Mouse (Mus musculus) gastrocnemius, postnatal 25 days (tissue): Measurements from ENCODE around the gene Cldn19. TPM values are rescaled to one million over a fixed set of nuclear protein-coding genes. Genes with fewer than 3 reads are reported as not detected.
"Not testable (repeated sequence)": the region's sequence is repeated elsewhere in the genome, so short reads cannot be mapped to it uniquely, and the experiment has no call there.

Experiments used
- DNase-seq: peaks from one replicate; pipeline ENCODE4 v3.0.0; 2022
- total RNA-seq, 2 experiments: library from RNA; stranded (reverse); gene quantifications; 1 replicate in 1 of 2; 2 replicates in 1 of 2; pipeline ENCODE4 v1.2.3; 2021

Cldn19 gene
- total RNA-seq, 2 experiments from 2014 or later: 3.2 to 3.8 TPM

DNA sequence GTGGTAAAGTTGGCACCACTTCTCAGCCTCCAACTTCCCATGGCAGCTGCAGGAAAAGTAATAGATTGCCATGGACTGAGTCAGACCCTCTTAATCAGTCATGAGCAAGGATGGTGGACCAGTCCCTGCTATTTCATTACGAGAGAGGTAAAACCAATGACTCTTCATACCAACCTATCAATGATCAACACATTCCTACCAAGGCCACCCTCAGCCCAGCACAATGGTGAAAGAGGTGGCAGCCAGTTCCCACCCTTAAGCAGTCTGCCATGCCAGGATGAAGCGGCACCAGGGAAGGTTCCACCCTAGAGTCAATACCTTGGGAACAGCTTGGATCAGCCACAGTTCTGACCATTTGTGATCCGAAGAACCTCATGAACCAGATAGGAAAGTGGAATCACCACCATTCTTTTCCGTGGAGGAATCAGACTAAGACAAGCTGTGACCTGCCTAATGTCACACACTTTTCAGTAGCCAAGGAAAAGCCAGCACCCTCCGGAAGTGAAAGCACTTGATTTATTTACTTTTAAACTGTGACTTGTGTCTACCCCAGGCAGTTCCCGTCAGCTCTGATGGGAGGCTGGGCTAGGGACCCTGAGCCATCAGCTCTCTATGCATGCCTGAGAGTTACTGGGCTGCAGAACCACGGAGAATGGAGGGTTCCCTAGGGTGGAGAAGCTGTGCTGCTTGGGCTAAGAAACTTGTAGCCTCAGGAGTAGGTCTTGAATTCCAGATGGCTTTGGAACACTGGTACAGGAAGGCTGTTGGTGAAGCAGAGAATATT, 3.0 kb upstream of the Cldn19 start:
- no peak for DNase-seq

DNA sequence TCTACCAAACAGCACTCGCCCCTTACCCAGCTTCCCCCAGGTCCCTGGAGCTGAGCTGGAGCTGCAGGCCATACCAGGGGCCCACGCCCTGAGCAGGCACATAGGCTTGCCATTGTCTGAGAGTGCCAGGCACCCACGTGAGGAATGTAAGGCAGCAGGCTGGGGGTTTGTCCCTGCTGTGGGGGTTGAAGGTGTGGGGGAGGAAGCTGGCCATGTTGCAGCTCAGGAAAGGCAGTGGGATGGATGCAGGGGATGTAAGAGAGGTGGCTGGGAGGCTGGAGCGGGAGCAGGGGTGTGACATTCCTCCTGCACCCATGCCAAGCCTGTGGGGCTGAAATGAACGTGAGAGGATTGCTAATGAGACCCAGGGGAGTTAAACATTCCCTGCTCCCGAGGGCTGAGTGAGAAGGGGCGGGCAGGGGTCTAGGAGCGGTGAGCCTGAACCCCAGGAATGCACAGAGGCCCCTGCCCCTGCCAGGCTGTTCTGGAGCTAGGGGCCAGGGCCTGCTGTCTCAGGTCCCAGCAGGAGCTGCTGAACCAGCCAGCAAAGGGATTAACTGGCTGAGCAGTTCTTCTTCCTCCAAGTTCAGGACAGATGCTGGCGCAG, 1.1 kb upstream of the Cldn19 start:
- no peak for DNase-seq

GRCm38 (mm10) chr4:119257083-119257482, 1.9 kb downstream of the Cldn19 start:
- no peak for DNase-seq

DNA sequence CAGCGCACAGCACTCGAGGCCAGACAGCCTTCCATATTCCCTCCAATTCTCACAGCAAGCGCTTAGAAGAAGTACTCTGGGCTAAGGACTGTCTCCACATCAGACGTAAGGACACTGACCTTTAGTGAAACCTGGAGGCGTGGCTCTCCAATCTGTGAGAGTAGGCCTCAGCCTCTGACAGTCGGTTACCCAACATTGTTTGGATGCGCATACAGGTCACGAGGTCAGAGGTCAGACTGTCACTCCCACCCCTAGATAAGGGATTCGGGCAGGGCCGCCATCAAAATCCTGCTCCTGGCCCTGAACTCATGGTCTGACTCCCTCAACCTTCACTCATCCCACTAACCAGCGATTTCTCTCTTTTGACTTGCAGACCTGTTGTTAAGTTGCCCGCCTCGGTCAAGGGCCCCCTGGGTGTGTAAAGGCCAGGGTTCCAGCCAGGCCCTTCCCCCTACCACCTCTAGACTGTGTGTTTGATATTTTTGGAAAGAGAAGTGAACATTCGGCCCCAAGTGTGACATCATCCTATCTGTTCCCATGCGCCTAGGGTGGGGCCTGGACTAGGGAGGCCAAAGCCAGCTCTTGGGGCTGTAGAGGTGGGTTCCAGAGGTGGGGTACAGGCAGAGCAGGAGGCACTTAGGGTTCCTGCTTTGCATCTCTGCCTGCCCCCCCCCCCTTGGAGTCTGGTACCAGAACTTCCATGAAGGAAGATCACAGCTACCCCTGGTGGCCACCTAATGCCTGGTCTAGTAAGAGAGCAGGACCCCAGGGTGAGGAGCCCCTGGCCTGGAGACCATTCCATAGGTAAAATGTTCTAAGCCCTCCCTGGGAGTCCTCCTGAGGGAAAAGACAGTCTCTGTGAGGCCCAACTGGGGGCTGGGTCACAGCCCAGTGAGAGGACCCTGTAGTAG, 4.4 kb downstream of the Cldn19 start:
- no peak for DNase-seq

DNA sequence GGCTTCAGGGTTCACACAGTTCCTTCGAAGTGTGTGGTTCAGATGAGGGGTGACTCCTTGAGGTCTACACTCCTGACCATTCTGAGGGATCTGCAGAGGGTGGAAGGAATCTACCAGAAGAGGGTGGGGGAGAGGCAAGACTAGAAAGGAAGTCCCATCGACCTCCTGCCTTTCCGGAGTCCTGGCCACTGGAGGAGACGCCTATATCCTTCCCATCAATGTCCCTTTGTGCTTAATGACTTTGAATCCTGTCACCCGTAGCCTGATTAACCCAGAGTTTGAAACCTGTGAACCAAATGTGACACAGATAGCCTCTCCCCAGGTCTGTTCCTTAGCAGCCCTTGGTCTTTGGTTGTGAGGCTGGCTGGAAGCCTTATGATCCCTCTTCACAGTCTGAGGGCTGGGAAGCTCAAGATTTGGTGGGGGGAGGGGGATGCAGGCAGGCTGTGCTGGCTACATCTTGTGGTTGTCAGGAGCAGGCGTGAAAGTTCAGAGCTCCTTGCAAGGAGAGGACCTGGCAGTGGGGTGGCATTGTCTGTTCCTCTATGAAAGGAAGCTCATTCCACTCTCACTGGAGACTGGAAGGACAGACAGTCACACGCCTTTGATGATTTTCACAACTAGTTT, 6.0 kb downstream of the Cldn19 start:
- no peak for DNase-seq

GRCm38 (mm10) chr4:119262483-119262882, 7.3 kb downstream of the Cldn19 start:
- DNase-seq: no peak

DNA sequence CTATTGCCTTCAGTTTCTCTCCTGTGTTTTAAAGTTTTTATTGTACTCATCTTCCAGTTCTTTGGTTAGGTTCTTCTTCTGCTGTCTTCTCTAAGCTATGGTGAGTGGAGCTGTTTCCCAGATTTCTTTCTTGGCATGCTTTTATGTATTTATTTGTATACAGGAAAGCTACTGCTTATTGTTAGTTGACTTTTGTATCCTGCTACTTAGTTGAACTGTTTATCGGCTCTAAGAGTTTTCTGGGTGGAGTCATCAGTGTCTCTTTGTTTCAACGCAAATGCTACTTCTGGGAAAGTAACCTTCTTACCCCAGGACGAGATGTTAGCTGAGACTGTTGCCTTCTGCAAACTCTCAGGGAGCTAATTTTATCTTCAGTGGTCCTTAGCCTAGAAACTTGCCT, 8.2 kb downstream of the Cldn19 start:
- no peak for DNase-seq

- DNase-seq: no peak
These were observed 11.4 kb downstream of the Cldn19 start for GRCm38 (mm10) chr4:119266606-119267005.

GRCm38 (mm10) chr4:119274627-119275026, 19.4 kb downstream of the Cldn19 start:
- DNase-seq: no peak

DNA sequence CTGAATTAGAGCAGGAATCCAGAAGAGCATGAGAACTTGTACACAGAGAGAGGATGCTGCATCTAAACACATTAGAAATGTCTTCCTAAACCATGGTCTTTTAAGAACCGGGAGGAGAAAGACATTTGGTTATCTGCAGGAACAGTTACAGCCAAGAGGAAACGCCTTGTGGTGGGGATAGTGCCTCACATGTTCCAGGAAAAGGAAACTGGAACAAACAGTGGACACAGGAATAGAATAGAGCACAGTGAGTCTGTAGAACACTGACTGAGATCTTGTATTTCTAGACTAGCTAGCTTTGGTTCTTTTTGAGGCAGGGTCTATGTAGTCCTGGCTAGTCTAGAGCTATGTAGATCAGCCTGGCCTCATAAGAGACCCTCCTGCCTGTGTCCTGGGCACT, 20.0 kb downstream of the Cldn19 start:
- DNase-seq: no peak

- no peak for DNase-seq
These were observed 20.5 kb downstream of the Cldn19 start for GRCm38 (mm10) chr4:119275726-119276125.

- DNase-seq: not testable (repeated sequence)
These were observed 23.6 kb downstream of the Cldn19 start for GRCm38 (mm10) chr4:119278784-119279183.

- DNase-seq: no peak
These were observed 29.6 kb downstream of the Cldn19 start for GRCm38 (mm10) chr4:119284861-119285260.

DNA sequence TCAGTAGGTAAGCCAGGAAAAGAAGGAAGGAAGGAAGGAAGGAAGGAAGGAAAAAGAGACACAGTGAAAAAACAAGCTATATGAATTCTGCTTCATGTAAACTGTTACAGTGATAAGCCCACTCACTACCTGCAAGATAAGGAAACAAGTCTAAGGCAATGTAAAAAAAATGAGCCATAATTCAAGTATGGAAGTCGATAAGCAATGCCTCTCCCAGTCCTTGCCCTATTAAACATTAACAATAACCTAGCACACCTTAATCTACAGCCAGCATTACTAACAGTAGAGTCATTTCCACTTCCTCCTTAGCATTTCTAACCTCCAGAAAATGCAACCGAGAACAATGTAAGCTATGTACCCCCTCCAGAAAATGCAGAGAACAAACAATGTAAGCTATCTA, 30.1 kb downstream of the Cldn19 start:
- no peak for DNase-seq

DNA sequence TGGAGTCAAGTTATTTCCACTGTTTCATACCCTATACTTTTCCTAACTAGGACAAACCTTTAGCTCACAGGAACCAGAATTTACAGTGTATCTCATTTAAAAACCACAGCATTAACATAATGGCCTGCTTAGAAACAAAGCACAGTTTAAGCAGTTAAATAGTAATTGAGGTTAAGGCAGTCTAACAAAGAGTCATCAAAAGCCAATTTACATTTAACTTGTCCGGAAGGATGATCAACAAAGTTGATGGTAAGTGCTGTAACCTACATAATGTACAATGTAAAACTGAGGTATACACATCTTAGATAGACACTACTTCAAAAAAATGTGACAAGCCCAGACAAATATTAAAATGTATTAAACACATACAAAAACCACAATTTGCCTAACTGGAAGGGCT, 36.7 kb downstream of the Cldn19 start:
- no peak for DNase-seq

DNA sequence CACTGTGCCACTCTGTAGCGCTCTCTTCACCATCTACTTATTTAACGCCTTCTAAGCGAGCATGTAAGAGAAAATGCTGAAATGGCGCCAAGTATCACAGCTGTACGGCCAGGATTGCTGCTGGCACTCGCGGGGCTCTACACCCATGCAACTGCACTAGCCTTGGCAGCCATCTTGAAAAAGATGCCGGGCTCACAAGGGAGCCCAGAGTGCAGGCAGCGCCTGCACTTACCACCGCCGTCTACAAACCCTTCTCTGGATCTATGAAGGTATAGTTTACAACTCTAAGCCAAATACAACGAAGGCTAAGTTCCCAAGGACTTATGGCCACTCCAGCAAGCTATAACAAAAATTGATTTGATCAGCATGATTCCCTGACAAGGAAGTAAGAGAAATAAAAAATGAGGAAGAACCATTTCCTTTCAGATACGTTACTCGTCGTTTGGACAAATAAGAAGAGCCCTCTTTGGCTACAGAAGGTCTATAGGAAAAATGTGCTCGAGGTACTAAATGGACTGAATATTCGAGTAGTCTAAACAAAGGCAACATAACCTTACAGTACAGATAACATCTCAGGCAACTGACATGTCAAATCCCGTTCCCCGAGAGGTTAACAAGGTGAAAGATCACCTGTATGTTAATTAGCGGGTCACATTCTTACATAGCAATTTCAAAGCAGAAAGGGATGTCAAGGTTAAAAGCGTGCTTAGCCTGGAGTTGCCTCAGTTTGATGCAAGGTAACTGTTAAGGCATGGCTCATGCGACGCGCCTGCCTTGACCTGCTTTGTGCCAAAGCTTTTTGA, 37.8 kb downstream of the Cldn19 start:
- peak; percentile 49 for DNase-seq

DNA sequence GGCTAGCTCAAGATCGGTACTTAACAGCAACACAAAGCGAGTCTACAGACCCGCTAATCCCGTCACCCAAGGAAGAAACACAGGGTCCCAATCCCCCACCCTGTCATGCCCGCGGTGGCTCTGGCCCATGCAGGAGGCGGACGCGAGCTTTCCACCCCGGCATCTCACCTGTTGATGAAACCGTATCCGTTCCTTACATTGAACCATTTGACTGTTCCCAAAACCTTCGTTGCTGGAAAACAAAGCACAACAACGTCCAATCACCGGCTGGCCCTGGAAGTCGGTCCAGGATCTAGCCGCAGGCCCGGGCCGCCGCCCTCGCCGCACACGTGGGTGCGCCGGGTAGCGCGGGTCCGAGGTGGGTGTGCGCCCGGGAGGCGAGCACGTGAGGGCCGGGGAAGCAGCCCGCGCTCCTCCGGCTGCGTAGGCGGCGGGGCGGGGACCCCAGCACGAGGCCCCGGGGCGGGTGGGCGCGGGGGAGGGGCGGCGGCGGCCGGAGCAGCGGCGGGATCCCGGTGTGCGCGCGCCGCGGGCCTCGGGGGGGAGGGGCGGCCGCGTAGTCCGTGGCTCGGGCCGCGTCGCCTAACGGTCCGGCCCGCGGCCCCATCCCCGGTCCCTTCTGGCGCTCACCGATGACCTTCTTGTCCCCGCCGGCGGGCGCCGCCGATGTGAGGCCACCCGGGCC, 38.5 kb downstream of the Cldn19 start:
- DNase-seq: peak; percentile 10

DNA sequence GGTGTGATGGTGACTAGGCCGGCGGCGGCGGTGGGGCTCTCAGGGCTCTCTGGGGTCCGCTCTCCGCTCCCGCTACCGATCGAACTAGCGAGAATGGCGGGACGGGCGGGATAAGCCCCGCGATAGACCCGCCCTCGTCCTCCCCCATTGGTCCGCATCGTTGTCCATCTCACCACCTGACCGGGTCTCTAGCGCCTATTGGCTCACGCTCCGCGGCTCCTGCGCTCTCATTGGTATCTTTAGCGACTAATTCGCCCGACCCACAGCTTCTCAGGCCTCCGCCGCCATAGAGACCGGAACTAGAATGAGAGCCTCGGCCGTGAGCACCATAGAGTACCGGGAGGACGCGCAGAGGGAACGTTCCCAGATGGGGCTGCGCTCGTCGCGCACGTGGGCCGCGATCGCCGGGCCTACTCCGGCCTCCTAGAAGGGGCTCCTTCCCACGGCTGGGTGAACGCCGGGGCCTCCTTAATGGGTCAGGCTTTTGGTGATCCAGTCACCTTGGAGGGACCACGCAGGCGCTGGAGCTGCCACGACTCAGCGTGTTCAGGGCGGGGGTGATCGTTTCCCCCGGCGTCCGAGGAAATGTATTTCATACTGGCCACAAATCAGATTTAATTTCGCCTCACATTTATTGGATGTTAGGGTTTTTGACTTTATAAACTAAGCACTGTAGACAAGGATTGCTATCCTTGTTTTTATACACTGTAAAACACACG, 39.4 kb downstream of the Cldn19 start, which contains the start of gene Ybx1:
Gene Ybx1 (minus strand): TSS at position 190 of the 719 bp plus-strand sequence.
- DNase-seq: peak; percentile 99

DNA sequence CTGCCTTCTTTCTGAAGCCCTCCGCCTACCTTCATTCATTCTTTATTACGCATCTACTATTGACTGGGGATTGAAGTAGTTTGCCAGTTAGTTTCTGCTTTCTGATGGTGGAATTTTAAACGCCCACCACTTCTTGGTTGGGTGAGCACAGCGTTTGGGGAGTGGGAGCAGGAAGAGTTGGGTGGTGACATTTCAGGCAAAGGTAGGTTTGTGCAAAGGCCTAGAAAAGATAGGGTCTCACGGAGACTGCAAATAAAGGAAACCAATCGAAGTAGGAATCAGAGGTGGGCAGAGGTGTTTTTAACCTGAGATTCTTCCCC, 39.9 kb downstream of the Cldn19 start:
- DNase-seq: no peak

- DNase-seq: no peak
These were observed 42.1 kb downstream of the Cldn19 start for GRCm38 (mm10) chr4:119297361-119297760.
